ENCODE assay signal across 11 mouse cellular contexts in genomic region chr11:117246981-117247431, GRCm38 (mm10). TPM values are rescaled to one million over a fixed set of nuclear protein-coding genes. Genes with fewer than 3 reads are reported as not detected.
DNase-seq lines count a peak whose midpoint lies in the region; ATAC-seq lines count a peak whose summit lies in the region.
"Had no signal": no experiment of that assay in that cellular context is flagged by ENCODE, and none has a peak within 500 bp of the region (broad histone marks: within the 10 kb centered on the region; RNA-seq: fewer than 3 reads in every experiment).

No protein-coding gene starts in this region.

- H3K4me2 ChIP-seq in kidney, embryonic 14.5 days (replicated peaks; ENCODE audit: low read depth, low read length) = no peak overlapping the region
- H3K4me2 ChIP-seq: embryonic facial prominence, embryonic 12.5 days; hindbrain, embryonic 12.5 days; limb, embryonic 12.5 days had no signal

- H3K9me3 ChIP-seq in kidney, embryonic 14.5 days (ENCODE audit: control insufficient read depth, low read length) = no peaks in the 10 kb centered on the region
- no peaks in the 10 kb centered on the region for H3K9me3 ChIP-seq in heart, embryonic 10.5 days
- H3K9me3 ChIP-seq: embryonic facial prominence, embryonic 12.5 days; hindbrain, embryonic 12.5 days; limb, embryonic 12.5 days had no signal

- H3K27me3 ChIP-seq in kidney, embryonic 14.5 days (ENCODE audit: control insufficient read depth, insufficient read depth, low read length) = no peaks in the 10 kb centered on the region
- H3K27me3 ChIP-seq in heart, embryonic 10.5 days (ENCODE audit: insufficient read depth, poor library complexity, severe bottlenecking) = 0 out of 2 replicates have a peak, but pooled peaks cover 3% of the 10 kb centered on the region
- H3K27me3 ChIP-seq: embryonic facial prominence, embryonic 12.5 days; hindbrain, embryonic 12.5 days; limb, embryonic 12.5 days had no signal

- no peak overlapping the region for H3K27ac ChIP-seq in kidney, embryonic 14.5 days (ENCODE audit: low read depth, low read length)
- H3K27ac ChIP-seq in heart, embryonic 10.5 days = peak overlapping the region; percentile 42; the same call in 1 of the 2 replicates
- H3K27ac ChIP-seq: embryonic facial prominence, embryonic 12.5 days; hindbrain, embryonic 12.5 days; limb, embryonic 12.5 days had no signal

- H3K4me1 ChIP-seq in kidney, embryonic 14.5 days (ENCODE audit: control insufficient read depth, insufficient read depth, low read length) = peaks cover 39% of the 10 kb centered on the region
- H3K4me1 ChIP-seq in heart, embryonic 10.5 days = peaks cover 52% of the 10 kb centered on the region

- H3K36me3 ChIP-seq in kidney, embryonic 14.5 days (ENCODE audit: control insufficient read depth, insufficient read depth, low read length) = no peaks in the 10 kb centered on the region
- H3K36me3 ChIP-seq in heart, embryonic 10.5 days = no peaks in the 10 kb centered on the region
- H3K36me3 ChIP-seq: embryonic facial prominence, embryonic 12.5 days; hindbrain, embryonic 12.5 days; limb, embryonic 12.5 days had no signal

- no peak overlapping the region for H3K4me3 ChIP-seq in kidney, embryonic 14.5 days (ENCODE audit: low read length)
- no peak overlapping the region for H3K4me3 ChIP-seq in heart, embryonic 10.5 days
- H3K4me3 ChIP-seq: embryonic facial prominence, embryonic 12.5 days; hindbrain, embryonic 12.5 days; limb, embryonic 12.5 days had no signal

- ATAC-seq in kidney, embryonic 14.5 days (ENCODE audit: low FRiP score, low TSS enrichment) = no peak
- ATAC-seq: forebrain, embryonic 16.5 days had no signal

- 78% methylated on average over 9 of the region's 9 CpGs for WGBS in kidney, embryonic 14.5 days
- 87% methylated on average over 9 of the region's 9 CpGs for WGBS in heart, embryonic 10.5 days

- peak; percentile 88 for DNase-seq in kidney, adult 11 months
- DNase-seq in heart, embryonic 10.5 days (ENCODE audit: low spot score) = no peak
- peak; percentile 77 to 87 for DNase-seq in kidney, adult 8-10 months
- peak; percentile 80 for DNase-seq in lung, postnatal 25 days (ENCODE audit: low spot score)
- no peak for DNase-seq in frontal cortex, postnatal 10 days (ENCODE audit: low spot score in 2 of 2)
- DNase-seq in Muller cell, postnatal 12 days (ENCODE audit: inconsistent ontology term) = no peak

- no peak overlapping the region for H3K9ac ChIP-seq in kidney, embryonic 14.5 days (ENCODE audit: low read depth, low read length)
- H3K9ac ChIP-seq: embryonic facial prominence, embryonic 12.5 days; hindbrain, embryonic 12.5 days; limb, embryonic 12.5 days had no signal

RNA-seq across cellular contexts. Expression of gene Sept9, which starts 47.5 kb away (rescaled TPM):
- 96.6 and 104 TPM in 2 replicates for polyA plus RNA-seq in kidney, embryonic 14.5 days (2014; fragmentation: Nextera tagmentation; extraction: Ambion mirVana)
- polyA plus RNA-seq in heart, embryonic 10.5 days (2016; fragmentation: Nextera tagmentation; extraction: Ambion mirVana) = 148 and 164 TPM in 2 replicates

Comparison
In these comparisons a context has a peak if more than half of its experiments do, and no peak if none do; other contexts are left out.
1. DNase-seq: peak in kidney, adult 11 months (single experiment), kidney, adult 8-10 months (2 of 2) and lung, postnatal 25 days (single experiment); none in heart, embryonic 10.5 days (single experiment), frontal cortex, postnatal 10 days (0 of 2) and Muller cell, postnatal 12 days (single experiment).